Mouse (Mus musculus) limb, embryonic 14.5 days (tissue): ENCODE results near the gene Dip2c. TPM values are rescaled to one million over a fixed set of nuclear protein-coding genes. Genes with fewer than 3 reads are reported as not detected.

Experiments
- ATAC-seq: fragments of 200-750 bp; cut with Nextera tagmentation; 2 replicates; pipeline ENCODE4 v1.8.0; 2017; ENCODE audit warnings: low read depth, moderate number of reproducible peaks, moderate TSS enrichment; ENCODE audit not compliant: low FRiP score
- DNase-seq: peaks from one replicate; pipeline ENCODE4 v3.0.0-alpha.2; 2015; ENCODE audit warnings: low spot score
- H3K27ac ChIP-seq: fragments of 300-500 bp; sonication (generic); replicated peaks from 2 replicates; pipeline ENCODE4 v1.5.1; 2014; ENCODE audit warnings: low read depth, mild to moderate bottlenecking, low read length, moderate library complexity, mixed read lengths
- H3K27me3 ChIP-seq: fragments of 300-500 bp; sonication (generic); 2 replicates; pipeline ENCODE4 v1.6.1; 2014; ENCODE audit warnings: low read length, mixed read lengths; ENCODE audit not compliant: control insufficient read depth, insufficient read depth
- H3K36me3 ChIP-seq: fragments of 300-500 bp; sonication (generic); 2 replicates; pipeline ENCODE4 v1.6.1; 2014; ENCODE audit warnings: mild to moderate bottlenecking, low read length, moderate library complexity, mixed read lengths; ENCODE audit not compliant: control insufficient read depth, insufficient read depth
- H3K4me1 ChIP-seq: fragments of 300-500 bp; sonication (generic); 2 replicates; pipeline ENCODE4 v1.6.1; 2014; ENCODE audit warnings: antibody characterized with exemption, low read length, mixed read lengths; ENCODE audit not compliant: control insufficient read depth, insufficient read depth
- H3K4me2 ChIP-seq: fragments of 300-500 bp; sonication (generic); replicated peaks from 2 replicates; pipeline ENCODE4 v1.6.1; 2014; ENCODE audit warnings: low read depth, mild to moderate bottlenecking, low read length, moderate library complexity; ENCODE audit not compliant: severe bottlenecking
- H3K4me3 ChIP-seq: fragments of 300-500 bp; sonication (generic); replicated peaks from 2 replicates; pipeline ENCODE4 v1.5.1; 2014; ENCODE audit warnings: low read length
- H3K9ac ChIP-seq: fragments of 300-500 bp; sonication (generic); 2 replicates; pipeline ENCODE4 v1.6.1; 2014; ENCODE audit warnings: mild to moderate bottlenecking, low read depth, low read length, moderate library complexity; ENCODE audit not compliant: severe bottlenecking
- H3K9me3 ChIP-seq: fragments of 300-500 bp; sonication (generic); 2 replicates; pipeline ENCODE4 v1.6.1; 2016; ENCODE audit warnings: low read length; ENCODE audit not compliant: control insufficient read depth
- POLR2A ChIP-seq: fragments of 200-500 bp; IDR thresholded peaks from 2 replicates; pipeline ENCODE4 v1.8.0; 2012; ENCODE audit warnings: inconsistent platforms, mild to moderate bottlenecking, moderate library complexity, borderline replicate concordance; ENCODE audit not compliant: insufficient read depth, insufficient read length; ENCODE audit errors: extremely low read depth
- WGBS: fragments of 180-500 bp; shearing (Covaris S2); extraction: QIAGEN DNeasy Blood & Tissue Kit; methylation state at CpG from one replicate; pipeline ENCODE4 v1.1.7; 2014; 5-methylcytosine and 5-hydroxymethylcytosine counted together
- polyA plus RNA-seq, 2 experiments: library from polyadenylated mRNA; depleted of rRNA in 1 of 2; stranded (reverse) in 1 of 2; unstranded in 1 of 2; fragments of >200 nt; fragmentation: Nextera tagmentation in 1 of 2; extraction: Ambion mirVana in 1 of 2; gene quantifications; 2 replicates each; pipeline versions ENCODE4 v1.2.1 to v1.2.3; 2012 to 2014

Gene Dip2c
- polyA plus RNA-seq, 2 experiments, result 11.1 to 11.5 TPM

GRCm38 (mm10) chr13:9674126-9674525 is 397.8 kb downstream of the Dip2c start:
- Histone ChIP-seq H3K27me3 (no peaks in the 10 kb centered on the region), H3K36me3 (peaks cover 6% of the 10 kb centered on the region; the same call in 1 of the 2 replicates), H3K27ac (no peak overlapping the region), H3K4me2 (no peak overlapping the region), H3K4me3 (no peak overlapping the region), H3K9ac (no peak overlapping the region), H3K4me1 (no peaks in the 10 kb centered on the region), H3K9me3 (0 out of 2 replicates have a peak, but pooled peaks cover 4% of the 10 kb centered on the region)
- 93% methylated on average over 1 of the region's 1 CpGs for WGBS
- TF ChIP-seq POLR2A, result no peak
- ATAC-seq, result no peak
- no peak for DNase-seq

- Histone ChIP-seq H3K36me3 (peaks cover 41% of the 10 kb centered on the region), H3K4me3 (no peak overlapping the region), H3K27ac (no peak overlapping the region), H3K9ac (no peak overlapping the region), H3K4me1 (no peaks in the 10 kb centered on the region), H3K9me3 (no peaks in the 10 kb centered on the region), H3K4me2 (no peak overlapping the region), H3K27me3 (no peaks in the 10 kb centered on the region)
- no peak for ATAC-seq
- WGBS, result 91% methylated on average over 3 of the region's 3 CpGs
- DNase-seq, result no peak
- TF ChIP-seq POLR2A, result no peak
These were observed 405.2 kb downstream of the Dip2c start for GRCm38 (mm10) chr13:9681492-9681891.

- no peak for ATAC-seq
- no peak for TF ChIP-seq POLR2A
- no peaks in the 10 kb centered on the region for H3K27me3 ChIP-seq
- no peak overlapping the region for H3K4me3 ChIP-seq
- no peaks in the 10 kb centered on the region for H3K9me3 ChIP-seq
- no peaks in the 10 kb centered on the region for H3K4me1 ChIP-seq
- 91% methylated on average over 4 of the region's 4 CpGs for WGBS
- peaks cover 59% of the 10 kb centered on the region for H3K36me3 ChIP-seq
- H3K4me2 ChIP-seq, result no peak overlapping the region
- DNase-seq, result no peak
- H3K27ac ChIP-seq, result no peak overlapping the region
- H3K9ac ChIP-seq, result no peak overlapping the region
These were observed 407.0 kb downstream of the Dip2c start for GRCm38 (mm10) chr13:9683280-9683679.

GRCm38 (mm10) chr13:9684153-9684923 is 408.0 kb downstream of the Dip2c start:
- DNase-seq (no peak), ATAC-seq (no peak)
- H3K9ac ChIP-seq, result no peak overlapping the region
- H3K4me1 ChIP-seq, result no peaks in the 10 kb centered on the region
- TF ChIP-seq POLR2A, result no peak
- no peaks in the 10 kb centered on the region for H3K27me3 ChIP-seq
- peaks cover 70% of the 10 kb centered on the region for H3K36me3 ChIP-seq
- H3K9me3 ChIP-seq, result no peaks in the 10 kb centered on the region
- WGBS, result 95% methylated on average over 11 of the region's 11 CpGs
- no peak overlapping the region for H3K4me2 ChIP-seq
- no peak overlapping the region for H3K4me3 ChIP-seq
- no peak overlapping the region for H3K27ac ChIP-seq

- Histone ChIP-seq H3K27ac (no peak overlapping the region), H3K9ac (no peak overlapping the region), H3K4me3 (no peak overlapping the region), H3K36me3 (peaks cover 89% of the 10 kb centered on the region), H3K4me2 (no peak overlapping the region), H3K27me3 (no peaks in the 10 kb centered on the region), H3K9me3 (no peaks in the 10 kb centered on the region), H3K4me1 (no peaks in the 10 kb centered on the region)
- no peak for DNase-seq
- WGBS, result 94% methylated on average over 7 of the region's 7 CpGs
- no peak for ATAC-seq
- TF ChIP-seq POLR2A, result no peak
These were observed 409.9 kb downstream of the Dip2c start for GRCm38 (mm10) chr13:9686261-9686660.

- ATAC-seq, result no peak
- H3K9me3 ChIP-seq, result no peaks in the 10 kb centered on the region
- DNase-seq, result no peak
- H3K36me3 ChIP-seq, result peaks cover 94% of the 10 kb centered on the region
- no peaks in the 10 kb centered on the region for H3K27me3 ChIP-seq
- H3K9ac ChIP-seq, result no peak overlapping the region
- TF ChIP-seq POLR2A, result no peak
- H3K4me1 ChIP-seq, result no peaks in the 10 kb centered on the region
- H3K27ac ChIP-seq, result no peak overlapping the region
- WGBS, result 89% methylated on average over 11 of the region's 11 CpGs
- H3K4me2 ChIP-seq, result no peak overlapping the region
- no peak overlapping the region for H3K4me3 ChIP-seq
These were observed 410.4 kb downstream of the Dip2c start for GRCm38 (mm10) chr13:9686765-9687164.
